In genomic region chr11:18872118-18872751, GRCm38 (mm10) we compare ENCODE assay signal across 8 mouse cellular contexts.
DNase-seq lines count a peak whose midpoint lies in the region; ATAC-seq lines count a peak whose summit lies in the region.

No protein-coding gene starts in this region.

- H3K4me1 ChIP-seq in heart, embryonic 11.5 days (ENCODE audit: control insufficient read depth, insufficient read depth, low read length), result peaks cover 15% of the 10 kb centered on the region
- H3K4me1 ChIP-seq in neural tube, embryonic 11.5 days (ENCODE audit: control insufficient read depth, insufficient read depth, low read length), result peaks cover 41% of the 10 kb centered on the region
- peaks cover 29% of the 10 kb centered on the region for H3K4me1 ChIP-seq in liver, embryonic 13.5 days (replicated peaks)

- H3K9ac ChIP-seq in heart, embryonic 11.5 days (ENCODE audit: low read depth, low read length), result peak overlapping the region; percentile 73; the same call in 1 of the 2 replicates
- H3K9ac ChIP-seq in neural tube, embryonic 11.5 days (ENCODE audit: low read length), result peak overlapping the region; percentile 89
- H3K9ac ChIP-seq in liver, embryonic 13.5 days, result no peak overlapping the region

- ATAC-seq in heart, embryonic 11.5 days (replicated peaks; ENCODE audit: insufficient number of reproducible peaks, low FRiP score, low TSS enrichment), result no peak
- ATAC-seq in neural tube, embryonic 11.5 days (ENCODE audit: insufficient read depth, low FRiP score, low TSS enrichment), result no peak
- no peak for ATAC-seq in liver, embryonic 13.5 days (ENCODE audit: low read depth)

- intact Hi-C loops in gastrocnemius, postnatal 36 days (cut with DNase I), result loop anchor here (10.0 kb wide), 3 partner anchors 663 to 1043 kb away; no protein-coding TSS in a partner anchor

- peaks cover 7% of the 10 kb centered on the region; the same call in 1 of the 2 replicates for H3K27me3 ChIP-seq in heart, embryonic 11.5 days (ENCODE audit: control insufficient read depth, insufficient read depth, low read length)
- H3K27me3 ChIP-seq in neural tube, embryonic 11.5 days (ENCODE audit: control insufficient read depth, insufficient read depth, low read length), result no peaks in the 10 kb centered on the region
- peaks cover 84% of the 10 kb centered on the region for H3K27me3 ChIP-seq in liver, embryonic 13.5 days

- no peaks in the 10 kb centered on the region for H3K36me3 ChIP-seq in heart, embryonic 11.5 days (ENCODE audit: control insufficient read depth, insufficient read depth, low read length)
- H3K36me3 ChIP-seq in neural tube, embryonic 11.5 days (ENCODE audit: control insufficient read depth, insufficient read depth, low read length), result no peaks in the 10 kb centered on the region
- no peaks in the 10 kb centered on the region for H3K36me3 ChIP-seq in liver, embryonic 13.5 days

- H3K9me3 ChIP-seq in heart, embryonic 11.5 days (replicated peaks; ENCODE audit: control insufficient read depth, low read length), result no peaks in the 10 kb centered on the region
- H3K9me3 ChIP-seq in neural tube, embryonic 11.5 days (ENCODE audit: control insufficient read depth, low read length), result no peaks in the 10 kb centered on the region
- no peaks in the 10 kb centered on the region for H3K9me3 ChIP-seq in liver, embryonic 13.5 days (replicated peaks)

- H3K4me3 ChIP-seq in heart, embryonic 11.5 days (ENCODE audit: low read depth, low read length), result peak overlapping the region; percentile 53
- peak overlapping the region; percentile 50 for H3K4me3 ChIP-seq in neural tube, embryonic 11.5 days (ENCODE audit: low read depth, low read length)
- H3K4me3 ChIP-seq in liver, embryonic 13.5 days (replicated peaks), result peak overlapping the region; percentile 39

- peak overlapping the region; percentile 95 for H3K4me2 ChIP-seq in heart, embryonic 11.5 days
- H3K4me2 ChIP-seq in neural tube, embryonic 11.5 days (ENCODE audit: low read depth), result peak overlapping the region; percentile 97
- peak overlapping the region; percentile 55 for H3K4me2 ChIP-seq in liver, embryonic 13.5 days

- DNase-seq in heart, adult 9 months (ENCODE audit: low spot score in 2 of 2), result no peak
- no peak for DNase-seq in neural tube, embryonic 11.5 days (ENCODE audit: low spot score)
- DNase-seq in neural tube, embryonic 10.5 days (ENCODE audit: extremely low spot score, low spot score), result no peak
- DNase-seq in liver, embryonic 13.5 days, result no peak
- DNase-seq in gastrocnemius, postnatal 4 days (ENCODE audit: low spot score in 2 of 2), result no peak
- DNase-seq in gastrocnemius, postnatal 36 days, result no peak
- DNase-seq in left cerebral cortex, adult 9 months (ENCODE audit: low spot score in 2 of 2), result no peak

- WGBS in heart, embryonic 11.5 days (ENCODE audit: insufficient replicate concordance), result 6% methylated on average over 12 of the region's 12 CpGs
- 2% methylated on average over 12 of the region's 12 CpGs for WGBS in neural tube, embryonic 11.5 days
- 4% methylated on average over 12 of the region's 12 CpGs for WGBS in liver, embryonic 13.5 days (ENCODE audit: insufficient replicate concordance)

- H3K27ac ChIP-seq in heart, embryonic 11.5 days (ENCODE audit: low read depth, low read length), result no peak overlapping the region
- peak overlapping the region; percentile 96 for H3K27ac ChIP-seq in neural tube, embryonic 11.5 days (ENCODE audit: low read depth, low read length)
- H3K27ac ChIP-seq in liver, embryonic 13.5 days, result no peak overlapping the region
